Mouse (Mus musculus): ENCODE measurements at regions not wholly inside any gene's neighbourhood (a gene's known extent, or its start where the extent isn't known, plus 50 kb on each side); places are given as distances from the start of the nearest gene placed in this dataset.
"Not testable (repeated sequence)": the region's sequence is repeated elsewhere in the genome, so short reads cannot be mapped to it uniquely, and the experiment has no call there.

DNA sequence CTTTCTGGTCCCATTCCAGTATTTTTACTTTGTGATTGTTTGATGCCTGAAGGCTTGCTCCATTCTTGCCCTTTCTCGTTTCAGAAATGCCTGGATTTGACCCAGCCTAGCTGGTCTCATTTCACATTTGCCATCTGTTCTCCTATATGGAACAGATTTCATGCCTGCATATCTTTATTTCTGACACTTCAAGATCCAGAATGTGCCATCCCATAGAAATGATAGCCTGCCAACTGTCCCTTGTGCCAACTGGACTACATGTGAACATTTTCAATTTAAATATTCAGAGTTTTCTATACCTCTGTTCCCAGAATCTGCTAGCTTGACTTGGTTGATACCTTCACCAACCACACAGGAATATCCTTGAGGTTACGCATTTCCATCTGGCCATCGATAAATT, 669.0 kb downstream of the Fscb start:
- DNase-seq: peak; percentile 1

- no peak for DNase-seq
These were observed 670.5 kb downstream of the Fscb start for GRCm38 (mm10) chr12:63804008-63804407.

DNA sequence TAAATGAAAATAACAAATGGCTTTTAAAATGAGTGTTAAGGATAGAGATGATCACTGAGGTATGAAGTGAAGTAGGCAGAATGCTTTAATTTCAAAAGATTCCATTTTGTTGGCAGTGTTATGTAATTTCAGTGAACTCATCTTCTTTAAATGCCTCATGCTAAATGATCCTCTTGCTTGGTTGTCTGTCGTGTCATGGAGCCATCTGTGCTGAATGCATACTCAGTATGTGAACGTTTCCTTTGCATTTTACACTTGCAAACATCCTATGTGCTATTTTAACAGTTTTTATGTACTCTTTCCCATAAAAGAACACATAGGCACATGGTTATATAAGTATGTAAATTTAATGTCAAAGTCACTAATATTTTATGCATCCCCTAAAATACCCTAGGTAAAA, 682.8 kb downstream of the Fscb start:
- DNase-seq: no peak

DNA sequence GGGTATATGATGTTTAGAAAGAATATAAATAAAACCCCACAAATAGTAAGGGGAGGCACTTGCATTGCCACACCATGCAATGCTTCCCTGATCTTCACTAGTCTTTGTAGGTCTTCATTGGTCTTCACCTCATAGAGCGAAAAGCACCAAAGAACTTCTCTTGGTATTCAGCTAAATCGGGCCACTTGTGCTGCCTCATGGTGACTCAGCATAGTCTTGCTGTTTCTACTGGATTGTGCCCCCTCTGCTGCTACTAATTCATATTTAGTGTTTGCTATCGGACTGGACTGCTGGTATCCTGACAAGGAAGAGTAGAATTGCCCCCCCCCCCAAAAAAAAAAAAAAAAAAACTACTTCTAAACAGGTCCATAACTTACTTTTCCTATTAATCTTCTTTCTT, 696.6 kb downstream of the Fscb start:
- no peak for DNase-seq

DNA sequence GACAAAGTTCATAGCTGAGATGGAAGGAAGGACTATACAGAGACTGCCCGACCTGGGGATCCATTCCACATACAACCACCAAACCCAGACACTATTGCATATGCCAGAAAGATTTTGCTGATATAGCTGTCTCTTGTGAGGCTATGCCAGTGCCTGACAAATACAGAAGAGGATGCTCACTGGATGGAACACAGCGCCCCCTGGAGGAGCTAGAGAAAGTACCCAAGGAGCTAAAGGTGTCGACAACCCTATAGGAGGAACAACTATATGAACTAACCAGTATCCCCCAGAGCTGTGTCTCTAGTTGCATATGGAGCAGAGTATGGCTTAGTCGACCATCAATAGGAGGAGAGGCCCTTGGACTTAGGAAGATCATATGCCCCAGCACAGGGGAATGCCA, 713.4 kb downstream of the Fscb start:
- not testable (repeated sequence) for DNase-seq

Data from cerebellum, adult 8-10 months (tissue).